Mouse (Mus musculus) limb, embryonic 15.5 days (tissue): Measurements from ENCODE around the gene Tacr3. TPM values are rescaled to one million over a fixed set of nuclear protein-coding genes. Genes with fewer than 3 reads are reported as not detected.

Experiments
- ATAC-seq: fragments of 200-750 bp; cut with Nextera tagmentation; 2 replicates; pipeline ENCODE4 v1.8.0; 2017; ENCODE audit warnings: low read depth, moderate TSS enrichment; ENCODE audit not compliant: insufficient number of reproducible peaks, low FRiP score, low TSS enrichment
- H3K27ac ChIP-seq: fragments of 300-500 bp; sonication (generic); 2 replicates; pipeline ENCODE4 v1.5.1; 2015; ENCODE audit warnings: moderate library complexity, mild to moderate bottlenecking, inconsistent platforms
- H3K27me3 ChIP-seq: fragments of 300-500 bp; sonication (generic); 2 replicates; pipeline ENCODE4 v1.6.1; 2015; ENCODE audit warnings: inconsistent platforms
- H3K36me3 ChIP-seq: fragments of 300-500 bp; sonication (generic); 2 replicates; pipeline ENCODE4 v1.6.1; 2015; ENCODE audit warnings: inconsistent platforms
- H3K4me1 ChIP-seq: fragments of 300-500 bp; sonication (generic); 2 replicates; pipeline ENCODE4 v1.6.1; 2015; ENCODE audit warnings: inconsistent platforms
- H3K4me2 ChIP-seq: fragments of 300-500 bp; sonication (generic); 2 replicates; pipeline ENCODE4 v1.6.1; 2015; ENCODE audit warnings: mild to moderate bottlenecking, inconsistent platforms
- H3K4me3 ChIP-seq: fragments of 300-500 bp; sonication (generic); 2 replicates; pipeline ENCODE4 v1.5.1; 2015; ENCODE audit warnings: mild to moderate bottlenecking, inconsistent platforms
- H3K9ac ChIP-seq: fragments of 300-500 bp; sonication (generic); 2 replicates; pipeline ENCODE4 v1.6.1; 2015; ENCODE audit warnings: inconsistent platforms
- H3K9me3 ChIP-seq: fragments of 300-500 bp; sonication (generic); 2 replicates; pipeline ENCODE4 v1.6.1; 2016; ENCODE audit warnings: inconsistent platforms
- WGBS: fragments of 180-500 bp; shearing (Covaris S2); methylation state at CpG from one replicate; pipeline ENCODE4 v1.1.7; 2015; 5-methylcytosine and 5-hydroxymethylcytosine counted together
- polyA plus RNA-seq: library from polyadenylated mRNA; unstranded; fragments of >200 nt; fragmentation: Nextera tagmentation; extraction: Ambion mirVana; gene quantifications from 2 replicates; pipeline ENCODE4 v1.2.1, GENCODE M21; 2015

Tacr3 gene
- polyA plus RNA-seq: 0.30 and 0.37 TPM in 2 replicates

DNA sequence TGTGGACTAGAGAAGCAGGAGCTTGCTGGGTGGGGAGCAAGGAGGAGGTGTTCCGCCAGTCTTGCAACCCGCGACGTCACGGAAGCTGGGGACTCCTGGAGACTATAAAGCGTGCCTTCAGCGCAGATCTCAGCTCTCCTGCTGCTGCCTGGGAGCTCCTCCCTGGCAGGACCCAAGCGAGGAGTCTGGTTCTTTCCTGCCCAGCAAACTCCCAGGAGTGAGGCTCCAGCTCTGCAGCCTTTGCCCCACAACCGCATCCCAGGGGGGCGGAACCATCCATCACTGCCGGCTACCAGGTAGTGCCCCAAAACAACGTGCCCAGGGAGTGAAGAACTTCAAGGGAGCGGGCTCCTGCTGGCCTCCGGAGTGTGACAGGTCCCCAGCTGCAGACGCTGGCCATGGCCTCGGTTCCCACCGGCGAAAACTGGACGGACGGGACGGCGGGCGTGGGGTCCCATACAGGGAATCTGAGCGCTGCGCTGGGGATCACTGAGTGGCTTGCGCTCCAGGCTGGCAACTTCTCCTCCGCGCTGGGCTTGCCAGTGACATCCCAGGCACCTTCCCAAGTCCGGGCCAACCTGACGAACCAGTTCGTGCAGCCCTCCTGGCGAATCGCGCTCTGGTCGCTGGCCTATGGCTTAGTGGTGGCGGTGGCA, at the start of gene Tacr3:
Gene Tacr3 (plus strand): TSS at position 133 of the 656 bp plus-strand sequence.
- ATAC-seq: no peak
- 1% methylated on average over 36 of the region's 36 CpGs for WGBS
- H3K27ac ChIP-seq: no peak within 1 kb of the TSS
- H3K4me2 ChIP-seq: peak within 1 kb of the TSS; percentile 90
- no peak within 1 kb of the TSS for H3K9ac ChIP-seq
- H3K4me3 ChIP-seq: peak within 1 kb of the TSS; percentile 41
- H3K36me3 ChIP-seq: no peaks in the 10 kb centered on the region
- no peaks in the 10 kb centered on the region for H3K9me3 ChIP-seq
- peaks cover 11% of the 10 kb centered on the region for H3K4me1 ChIP-seq
- peaks cover 13% of the 10 kb centered on the region; the same call in 1 of the 2 replicates for H3K27me3 ChIP-seq

DNA sequence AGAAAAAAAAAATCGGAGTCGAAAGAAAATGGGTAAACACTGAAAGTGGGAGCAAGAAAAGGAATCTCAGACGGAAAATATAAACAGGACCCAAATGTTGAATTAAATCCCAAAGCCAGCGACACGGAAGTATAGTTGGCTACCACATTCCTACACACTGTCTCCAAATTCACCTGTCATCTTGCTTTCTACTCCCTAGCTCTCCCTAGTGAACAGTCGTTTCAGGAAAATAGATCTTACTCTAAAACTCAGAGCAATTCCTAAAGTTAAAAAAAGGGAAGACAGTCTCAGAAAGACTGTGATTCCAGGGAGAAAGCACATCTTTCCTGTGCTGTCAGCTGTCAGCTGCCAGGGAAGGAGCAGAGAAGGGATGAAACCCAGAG, 324 bp upstream of the Tacr3 start:
- H3K9ac ChIP-seq: no peak overlapping the region
- peaks cover 13% of the 10 kb centered on the region; the same call in 1 of the 2 replicates for H3K27me3 ChIP-seq
- ATAC-seq: no peak
- H3K4me1 ChIP-seq: peaks cover 11% of the 10 kb centered on the region
- no peak overlapping the region for H3K27ac ChIP-seq
- H3K36me3 ChIP-seq: no peaks in the 10 kb centered on the region
- peak overlapping the region; percentile 41 for H3K4me3 ChIP-seq
- peak overlapping the region; percentile 90 for H3K4me2 ChIP-seq
- no peaks in the 10 kb centered on the region for H3K9me3 ChIP-seq
- 50% methylated on average over 6 of the region's 6 CpGs for WGBS

DNA sequence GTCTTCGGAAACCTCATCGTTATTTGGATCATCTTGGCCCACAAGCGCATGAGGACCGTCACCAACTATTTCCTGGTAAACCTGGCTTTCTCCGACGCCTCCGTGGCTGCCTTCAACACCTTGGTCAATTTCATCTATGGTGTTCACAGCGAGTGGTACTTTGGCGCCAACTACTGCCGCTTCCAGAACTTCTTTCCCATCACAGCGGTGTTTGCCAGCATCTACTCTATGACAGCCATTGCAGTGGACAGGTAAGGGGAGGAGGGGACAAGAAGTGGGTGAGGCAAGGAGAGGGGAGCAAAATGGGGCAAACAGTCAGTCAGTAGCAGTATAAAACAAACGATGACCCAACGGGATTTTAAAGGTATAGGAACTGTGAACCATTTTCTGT, 719 bp downstream of the Tacr3 start:
- Histone ChIP-seq H3K36me3 (no peaks in the 10 kb centered on the region), H3K9me3 (no peaks in the 10 kb centered on the region), H3K4me1 (peaks cover 11% of the 10 kb centered on the region), H3K4me2 (peak overlapping the region; percentile 90), H3K27ac (no peak overlapping the region), H3K27me3 (peaks cover 13% of the 10 kb centered on the region; the same call in 1 of the 2 replicates), H3K4me3 (peak overlapping the region; percentile 41), H3K9ac (no peak overlapping the region)
- no peak for ATAC-seq
- 7% methylated on average over 13 of the region's 13 CpGs for whole genome bisulfite sequencing

DNA sequence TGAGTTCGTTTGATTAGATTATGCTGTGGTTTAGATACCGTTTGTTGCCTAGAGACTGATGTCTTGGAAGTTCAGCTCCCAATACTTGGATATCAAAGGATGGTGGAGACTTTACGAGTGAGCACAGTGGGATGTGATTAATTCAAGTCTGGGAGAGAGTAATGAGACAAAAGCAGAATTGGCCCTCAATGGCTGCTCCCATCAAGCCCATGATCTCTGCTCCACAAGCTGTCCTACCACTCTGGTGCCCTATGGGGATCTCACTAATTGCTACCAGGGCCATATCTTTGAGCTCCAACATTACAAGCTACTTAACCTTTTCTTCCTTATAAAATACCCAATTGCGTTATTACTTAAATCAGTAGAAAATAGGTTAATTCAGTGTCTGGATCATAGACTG, 22.5 kb downstream of the Tacr3 start:
- no peaks in the 10 kb centered on the region for H3K36me3 ChIP-seq
- no peak overlapping the region for H3K27ac ChIP-seq
- H3K4me2 ChIP-seq: no peak overlapping the region
- no peak overlapping the region for H3K4me3 ChIP-seq
- no peaks in the 10 kb centered on the region for H3K27me3 ChIP-seq
- H3K9me3 ChIP-seq: no peaks in the 10 kb centered on the region
- H3K4me1 ChIP-seq: no peaks in the 10 kb centered on the region
- no peak overlapping the region for H3K9ac ChIP-seq
- no peak for ATAC-seq
- 36% methylated on average over 4 of the region's 4 CpGs for WGBS

DNA sequence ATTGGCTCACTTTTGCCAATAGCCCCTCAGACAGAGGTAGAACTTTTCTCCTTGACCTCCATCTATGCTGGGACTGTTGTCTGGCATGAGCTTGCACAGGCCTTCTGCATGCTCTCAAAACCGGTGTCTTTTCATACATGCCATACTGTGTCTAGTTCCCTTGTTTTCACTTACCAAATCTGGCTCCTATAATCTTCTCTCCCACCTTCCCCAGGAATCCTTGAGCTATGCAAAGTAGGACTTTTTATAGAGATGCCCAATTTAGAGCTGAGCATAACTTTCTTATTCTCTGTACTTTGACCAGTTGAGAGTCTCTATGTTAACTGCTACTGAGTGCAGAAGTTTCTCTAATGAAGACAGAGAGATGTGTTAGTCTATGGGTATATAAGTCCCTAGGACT, 48.9 kb downstream of the Tacr3 start:
- H3K4me3 ChIP-seq: no peak overlapping the region
- H3K4me2 ChIP-seq: no peak overlapping the region
- H3K9ac ChIP-seq: no peak overlapping the region
- H3K36me3 ChIP-seq: no peaks in the 10 kb centered on the region
- no peak for ATAC-seq
- no peaks in the 10 kb centered on the region for H3K9me3 ChIP-seq
- WGBS: 88% methylated on average over 1 of the region's 1 CpGs
- H3K27ac ChIP-seq: no peak overlapping the region
- no peaks in the 10 kb centered on the region for H3K27me3 ChIP-seq
- H3K4me1 ChIP-seq: no peaks in the 10 kb centered on the region

DNA sequence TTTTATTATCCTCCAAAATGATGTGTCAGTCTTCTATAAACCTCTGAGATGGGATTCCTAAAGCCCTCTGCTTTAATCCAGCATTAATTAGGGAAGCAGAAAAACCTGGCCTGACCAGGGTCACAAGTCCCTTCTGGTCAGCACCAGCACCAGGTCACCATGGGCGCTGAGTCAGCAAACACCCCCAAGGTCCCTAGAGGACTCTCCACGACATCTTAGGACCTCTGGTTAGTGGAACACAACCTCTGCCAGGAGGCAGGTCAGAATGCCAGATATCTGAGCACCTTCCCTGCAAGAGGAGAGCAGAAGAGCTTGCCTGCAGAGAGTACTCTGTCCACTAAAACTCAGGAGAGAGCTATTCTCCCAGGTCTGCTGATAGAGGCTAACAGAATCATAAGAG, 67.0 kb downstream of the Tacr3 start:
- Histone ChIP-seq H3K36me3 (no peaks in the 10 kb centered on the region), H3K9ac (no peak overlapping the region), H3K4me2 (no peak overlapping the region), H3K9me3 (no peaks in the 10 kb centered on the region), H3K4me1 (no peaks in the 10 kb centered on the region), H3K27me3 (no peaks in the 10 kb centered on the region), H3K27ac (no peak overlapping the region), H3K4me3 (no peak overlapping the region)
- ATAC-seq: no peak
- 74% methylated on average over 2 of the region's 2 CpGs for WGBS

DNA sequence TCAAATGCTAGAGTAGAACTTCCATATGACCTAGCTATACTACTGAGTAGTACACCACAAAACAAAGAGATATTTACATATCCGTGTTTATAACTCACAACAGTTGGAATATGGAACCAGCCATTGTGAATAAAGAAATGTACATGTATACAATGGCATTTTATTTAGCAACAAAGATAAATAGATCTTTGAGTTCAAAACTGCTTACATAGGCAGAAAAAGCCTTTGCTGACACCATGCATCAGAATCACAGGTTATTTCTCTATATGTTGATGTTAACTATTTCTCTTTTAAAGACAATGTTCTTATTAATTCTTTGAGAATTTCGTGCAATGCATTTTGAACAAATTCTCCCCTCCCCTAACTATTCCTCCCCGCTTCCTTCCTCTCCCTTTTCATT, 80.1 kb downstream of the Tacr3 start:
- ATAC-seq: no peak
- no peak overlapping the region for H3K27ac ChIP-seq
- H3K27me3 ChIP-seq: no peaks in the 10 kb centered on the region
- no peaks in the 10 kb centered on the region for H3K4me1 ChIP-seq
- H3K4me2 ChIP-seq: no peak overlapping the region
- no peaks in the 10 kb centered on the region for H3K36me3 ChIP-seq
- no peaks in the 10 kb centered on the region for H3K9me3 ChIP-seq
- no peak overlapping the region for H3K9ac ChIP-seq
- H3K4me3 ChIP-seq: no peak overlapping the region
- 71% methylated on average over 3 of the region's 3 CpGs for WGBS

DNA sequence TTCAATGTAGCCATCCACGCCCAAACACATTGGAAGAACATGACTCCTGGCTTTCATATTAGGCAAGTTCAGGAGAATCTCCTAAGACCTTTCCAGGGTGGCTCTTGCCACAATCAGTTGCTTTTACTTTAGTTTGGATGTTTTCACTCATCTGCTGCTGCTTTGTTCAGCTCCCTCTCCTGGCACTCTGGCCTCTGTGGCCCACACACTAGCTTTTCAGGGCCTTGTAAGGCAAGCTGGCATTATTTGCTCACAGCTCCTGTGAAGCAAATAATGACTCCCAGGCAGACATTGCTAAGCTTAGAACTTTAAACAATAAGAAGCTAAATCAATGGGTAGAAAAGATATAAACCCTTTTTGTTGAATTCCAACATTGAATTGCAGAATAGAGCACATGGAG, 105.9 kb downstream of the Tacr3 start:
- no peak overlapping the region for H3K9ac ChIP-seq
- no peak overlapping the region for H3K4me2 ChIP-seq
- H3K27ac ChIP-seq: no peak overlapping the region
- H3K27me3 ChIP-seq: no peaks in the 10 kb centered on the region
- no peak overlapping the region for H3K4me3 ChIP-seq
- H3K9me3 ChIP-seq: no peaks in the 10 kb centered on the region
- H3K4me1 ChIP-seq: no peaks in the 10 kb centered on the region
- no peaks in the 10 kb centered on the region for H3K36me3 ChIP-seq
- no peak for ATAC-seq
- 94% methylated on average over 1 of the region's 1 CpGs for WGBS

DNA sequence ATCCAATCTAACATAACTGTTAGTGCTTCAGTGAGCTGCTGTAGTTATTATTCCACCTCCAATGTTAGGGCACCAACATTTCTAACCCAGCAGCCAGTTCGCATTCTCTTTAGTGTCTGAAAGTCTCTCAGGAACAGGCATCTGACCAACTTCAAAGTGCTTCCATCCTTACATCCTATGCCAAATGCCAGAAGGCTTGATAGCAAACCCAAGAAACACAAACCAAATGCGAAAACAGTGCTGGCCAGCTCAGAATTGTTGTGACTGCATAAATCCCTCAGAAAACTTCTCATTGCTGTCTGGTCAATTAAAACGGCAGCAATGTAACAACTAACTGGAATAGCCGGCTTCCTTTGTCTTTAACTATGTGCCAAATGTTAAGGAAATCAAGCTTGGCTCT, 106.7 kb downstream of the Tacr3 start:
- Histone ChIP-seq H3K27ac (no peak overlapping the region), H3K9ac (no peak overlapping the region), H3K4me2 (no peak overlapping the region), H3K4me1 (no peaks in the 10 kb centered on the region), H3K27me3 (no peaks in the 10 kb centered on the region), H3K9me3 (no peaks in the 10 kb centered on the region), H3K36me3 (no peaks in the 10 kb centered on the region), H3K4me3 (no peak overlapping the region)
- ATAC-seq: no peak
- WGBS: 72% methylated on average over 4 of the region's 4 CpGs

DNA sequence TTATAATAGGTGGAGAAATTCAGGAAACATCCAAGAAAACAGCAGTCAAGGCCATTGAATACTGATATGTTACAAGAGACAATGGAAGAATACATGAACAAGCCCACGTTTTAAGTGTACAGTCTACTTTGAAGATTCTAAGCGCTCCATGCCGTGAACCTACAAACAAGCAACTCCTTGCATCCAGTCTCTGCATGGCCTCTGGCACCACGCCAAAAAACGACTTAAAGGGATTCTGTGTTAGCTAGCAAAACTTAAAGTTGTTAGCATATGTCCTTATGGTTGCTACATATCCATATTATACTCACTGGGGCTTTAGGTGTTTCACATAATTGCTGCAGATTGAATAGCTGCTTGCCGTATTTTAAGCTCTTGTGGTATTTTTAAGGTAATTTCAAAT, 134.7 kb downstream of the Tacr3 start:
- WGBS: 43% methylated on average over 6 of the region's 6 CpGs
- Histone ChIP-seq H3K27me3 (no peaks in the 10 kb centered on the region), H3K9me3 (no peaks in the 10 kb centered on the region), H3K9ac (no peak overlapping the region), H3K36me3 (no peaks in the 10 kb centered on the region), H3K4me3 (no peak overlapping the region), H3K27ac (no peak overlapping the region), H3K4me1 (no peaks in the 10 kb centered on the region), H3K4me2 (no peak overlapping the region)
- ATAC-seq: no peak

DNA sequence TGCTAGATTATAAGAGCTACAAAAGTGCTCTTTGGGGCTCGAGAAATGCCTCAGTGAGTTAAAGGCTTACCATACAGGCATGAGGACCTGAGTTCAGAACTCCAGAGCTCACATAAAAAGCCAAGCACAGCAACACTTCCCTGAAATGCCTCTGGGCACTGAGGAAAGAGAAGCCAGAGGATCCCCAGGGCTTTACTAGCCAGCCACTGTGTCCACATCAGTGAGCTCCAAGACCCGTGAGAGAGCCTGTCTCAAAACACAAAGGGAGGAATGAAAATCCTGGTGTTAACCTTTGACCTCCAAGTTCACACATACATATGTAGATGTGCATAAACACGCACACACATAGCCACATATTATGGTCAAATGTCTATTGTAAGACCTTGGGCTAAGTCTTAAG, 150.1 kb downstream of the Tacr3 start:
- no peak for ATAC-seq
- H3K4me2 ChIP-seq: no peak overlapping the region
- no peaks in the 10 kb centered on the region for H3K4me1 ChIP-seq
- H3K27me3 ChIP-seq: no peaks in the 10 kb centered on the region
- no peaks in the 10 kb centered on the region for H3K36me3 ChIP-seq
- H3K4me3 ChIP-seq: no peak overlapping the region
- H3K27ac ChIP-seq: no peak overlapping the region
- WGBS: 44% methylated on average over 3 of the region's 3 CpGs
- H3K9me3 ChIP-seq: no peaks in the 10 kb centered on the region
- no peak overlapping the region for H3K9ac ChIP-seq

DNA sequence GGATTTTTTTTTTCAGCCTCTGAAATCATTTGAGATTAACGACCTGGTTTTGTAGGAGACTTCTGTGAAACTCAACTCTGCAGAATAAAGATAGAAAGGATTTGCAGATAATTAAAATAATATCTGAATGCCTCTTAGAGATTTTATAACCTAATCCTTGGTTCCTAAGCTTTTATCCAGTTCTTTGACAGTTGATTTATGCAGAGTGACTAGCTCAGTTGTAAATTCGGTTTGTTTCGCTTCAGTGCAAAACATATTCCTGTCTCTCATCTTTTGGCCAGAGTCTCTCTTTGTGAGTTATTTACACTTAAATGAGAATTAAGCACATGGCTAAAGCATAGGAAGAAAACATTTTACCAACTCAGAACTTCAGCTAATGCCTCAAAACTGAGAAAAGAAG, 151.3 kb downstream of the Tacr3 start:
- Histone ChIP-seq H3K27ac (no peak overlapping the region), H3K9me3 (no peaks in the 10 kb centered on the region), H3K4me2 (no peak overlapping the region), H3K9ac (no peak overlapping the region), H3K4me1 (no peaks in the 10 kb centered on the region), H3K4me3 (no peak overlapping the region), H3K36me3 (no peaks in the 10 kb centered on the region), H3K27me3 (no peaks in the 10 kb centered on the region)
- no peak for ATAC-seq
- WGBS: 54% methylated on average over 3 of the region's 3 CpGs
